Mouse (Mus musculus) embryonic fibroblast, embryonic 13.5 days (primary cell): Measurements from ENCODE around the gene Palm3. TPM values are rescaled to one million over a fixed set of nuclear protein-coding genes. Genes with fewer than 3 reads are reported as not detected.

Experiments
- H3K27ac ChIP-seq: 2 replicates; pipeline ENCODE4 v1.5.1; 2012; ENCODE audit warnings: low read length, control low read depth, inconsistent platforms; ENCODE audit not compliant: insufficient read depth
- H3K4me1 ChIP-seq: 2 replicates; pipeline ENCODE4 v1.6.1; 2011; ENCODE audit warnings: low read length; ENCODE audit not compliant: control insufficient read depth, insufficient read depth
- H3K4me3 ChIP-seq: 2 replicates; pipeline ENCODE4 v1.5.1; 2011; ENCODE audit warnings: mild to moderate bottlenecking, control low read depth, low read length; ENCODE audit not compliant: insufficient read depth
- CTCF ChIP-seq: IDR thresholded peaks from 2 replicates; pipeline ENCODE4 v1.5.1; 2011; ENCODE audit warnings: mild to moderate bottlenecking, control low read depth, low read length, moderate library complexity, borderline replicate concordance; ENCODE audit not compliant: insufficient read depth
- POLR2A ChIP-seq: IDR thresholded peaks from 2 replicates; pipeline ENCODE4 v1.6.1; 2011; ENCODE audit warnings: low read depth, mild to moderate bottlenecking, control low read depth, low read length, moderate library complexity
- polyA plus RNA-seq: library from polyadenylated mRNA; stranded (reverse); fragments of >200 nt; gene quantifications from 2 replicates; pipeline ENCODE4 v1.2.4, GENCODE M21; 2011; ENCODE audit warnings: low read depth; ENCODE audit not compliant: missing spikeins, insufficient read length

The Palm3 gene
- polyA plus RNA-seq, result 0.73 and 0.91 TPM in 2 replicates

- H3K4me3 ChIP-seq, result no peak within 1 kb of the TSS
- TF ChIP-seq CTCF, result no peak
- TF ChIP-seq POLR2A, result no peak
- H3K27ac ChIP-seq, result no peak within 1 kb of the TSS
- H3K4me1 ChIP-seq, result peaks cover 17% of the 10 kb centered on the region
These were observed at the start of gene Palm3 for GRCm38 (mm10) chr8:84021096-84021495. Palm3 (plus strand) TSS chr8:84021471.

- no peak overlapping the region for H3K4me3 ChIP-seq
- no peak overlapping the region for H3K27ac ChIP-seq
- H3K4me1 ChIP-seq, result peaks cover 6% of the 10 kb centered on the region
- TF ChIP-seq POLR2A (no peak), CTCF (no peak)
These were observed 49.6 kb upstream of the Palm3 start for GRCm38 (mm10) chr8:83971661-83972060.

- Histone ChIP-seq H3K27ac (no peak within 1 kb of the TSS), H3K4me1 (peaks cover 9% of the 10 kb centered on the region), H3K4me3 (peak within 1 kb of the TSS; percentile 79)
- TF ChIP-seq POLR2A (peak; percentile 56), CTCF (no peak)
These were observed 48.8 kb upstream of the Palm3 start, which contains the start of gene Prkaca for GRCm38 (mm10) chr8:83972150-83973120. Prkaca (plus strand) TSS chr8:83972993.

GRCm38 (mm10) chr8:83973161-83974031 is 47.9 kb upstream of the Palm3 start:
- peaks cover 11% of the 10 kb centered on the region for H3K4me1 ChIP-seq
- H3K27ac ChIP-seq, result no peak overlapping the region
- TF ChIP-seq CTCF (no peak), POLR2A (no peak; the same call in 1 of the 2 replicates)
- peak overlapping the region; percentile 79 for H3K4me3 ChIP-seq

- H3K4me1 ChIP-seq, result peaks cover 11% of the 10 kb centered on the region
- TF ChIP-seq CTCF, result no peak
- TF ChIP-seq POLR2A, result no peak
- no peak overlapping the region for H3K27ac ChIP-seq
- H3K4me3 ChIP-seq, result no peak overlapping the region
These were observed 46.8 kb upstream of the Palm3 start for GRCm38 (mm10) chr8:83974521-83974920.

GRCm38 (mm10) chr8:83976101-83976630 is 45.1 kb upstream of the Palm3 start:
- peak; percentile 51; the same call in 1 of the 2 replicates for TF ChIP-seq CTCF
- no peak for TF ChIP-seq POLR2A
- Histone ChIP-seq H3K27ac (no peak overlapping the region), H3K4me1 (peaks cover 11% of the 10 kb centered on the region), H3K4me3 (no peak overlapping the region)

- Histone ChIP-seq H3K4me3 (no peak overlapping the region), H3K4me1 (peaks cover 8% of the 10 kb centered on the region), H3K27ac (no peak overlapping the region)
- TF ChIP-seq POLR2A (no peak), CTCF (no peak)
These were observed 44.4 kb upstream of the Palm3 start for GRCm38 (mm10) chr8:83976779-83977350.

- H3K4me1 ChIP-seq, result peaks cover 6% of the 10 kb centered on the region
- no peak overlapping the region for H3K4me3 ChIP-seq
- H3K27ac ChIP-seq, result no peak overlapping the region
- no peak for TF ChIP-seq CTCF
- TF ChIP-seq POLR2A, result no peak
These were observed 43.6 kb upstream of the Palm3 start for GRCm38 (mm10) chr8:83977646-83978045.

- Histone ChIP-seq H3K4me3 (no peak overlapping the region), H3K27ac (no peak overlapping the region), H3K4me1 (peaks cover 6% of the 10 kb centered on the region)
- TF ChIP-seq POLR2A, result no peak
- TF ChIP-seq CTCF, result no peak
These were observed 43.1 kb upstream of the Palm3 start for GRCm38 (mm10) chr8:83978200-83978599.
